Mouse (Mus musculus): ENCODE data around the gene Uroc1. TPM values are rescaled to one million over a fixed set of nuclear protein-coding genes. Genes with fewer than 3 reads are reported as not detected.

The Uroc1 gene
- polyA plus RNA-seq, 1 experiment from 2014 or later, result 1.2 TPM

DNA sequence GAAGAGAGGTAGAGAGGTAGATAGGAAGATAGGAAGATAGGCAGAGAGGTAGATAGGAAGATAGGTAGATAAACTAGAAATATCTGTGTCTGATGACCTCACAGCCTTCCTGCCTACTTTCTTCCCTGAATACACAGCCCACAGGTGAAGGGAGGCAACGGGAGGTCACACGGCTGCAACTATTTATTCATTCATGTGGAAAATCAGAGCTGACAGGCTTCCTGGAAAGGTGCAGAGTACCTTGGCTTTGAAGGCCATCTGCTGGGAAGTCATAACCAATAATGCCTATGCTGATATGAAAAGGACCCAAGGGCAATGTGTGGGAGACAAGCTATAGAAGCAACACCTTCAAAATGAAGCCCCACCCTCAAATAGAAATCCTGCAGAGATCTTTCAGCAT is 9.3 kb downstream of the Uroc1 start:
- Histone ChIP-seq H3K36me3 (ENCODE audit: control insufficient read depth, insufficient read depth, low read length) (no peaks in the 10 kb centered on the region), H3K4me1 (ENCODE audit: control insufficient read depth, insufficient read depth, low read length) (no peaks in the 10 kb centered on the region), H3K27me3 (ENCODE audit: control insufficient read depth, insufficient read depth, low read length) (no peaks in the 10 kb centered on the region), H3K9ac (ENCODE audit: low read length) (no peak overlapping the region), H3K9me3 (replicated peaks; ENCODE audit: control insufficient read depth, low read length) (no peaks in the 10 kb centered on the region), H3K4me2 (ENCODE audit: low read depth, low read length) (no peak overlapping the region), H3K27ac (ENCODE audit: low read length) (no peak overlapping the region), H3K4me3 (replicated peaks; ENCODE audit: low read length) (no peak overlapping the region)
- 65% methylated on average over 2 of the region's 2 CpGs for WGBS
- no peak for ATAC-seq (ENCODE audit: insufficient read depth, low FRiP score)

DNA sequence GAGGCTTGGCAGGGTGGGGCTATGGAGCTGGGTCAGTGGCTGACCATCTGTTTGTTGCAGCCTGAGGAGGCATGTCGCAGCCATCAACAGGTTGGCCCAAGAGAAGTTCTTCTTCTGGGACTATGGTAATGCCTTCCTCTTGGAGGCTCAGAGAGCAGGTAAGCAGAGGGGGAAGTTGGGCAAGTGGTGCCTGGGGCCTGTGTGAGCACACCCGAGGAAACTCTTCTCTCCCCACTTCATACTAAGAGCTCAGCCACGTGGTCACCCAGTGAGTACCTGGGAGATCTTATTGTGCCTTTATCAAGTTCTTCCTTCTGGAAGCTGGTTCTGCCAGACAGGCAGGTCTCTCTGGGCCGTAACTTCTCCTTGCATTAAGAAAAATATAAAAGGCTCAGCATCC is 14.1 kb downstream of the Uroc1 start:
- H3K4me2 ChIP-seq (ENCODE audit: low read depth, low read length), result no peak overlapping the region
- no peaks in the 10 kb centered on the region for H3K27me3 ChIP-seq (ENCODE audit: control insufficient read depth, insufficient read depth, low read length)
- H3K36me3 ChIP-seq (ENCODE audit: control insufficient read depth, insufficient read depth, low read length), result no peaks in the 10 kb centered on the region
- H3K4me1 ChIP-seq (ENCODE audit: control insufficient read depth, insufficient read depth, low read length), result no peaks in the 10 kb centered on the region
- H3K9ac ChIP-seq (ENCODE audit: low read length), result no peak overlapping the region
- ATAC-seq (ENCODE audit: insufficient read depth, low FRiP score), result no peak
- H3K4me3 ChIP-seq (replicated peaks; ENCODE audit: low read length), result no peak overlapping the region
- WGBS, result 68% methylated on average over 4 of the region's 4 CpGs
- 0 out of 2 replicates have a peak overlapping the region, but pooled peaks have one; percentile 9 for H3K27ac ChIP-seq (ENCODE audit: low read length)
- no peaks in the 10 kb centered on the region for H3K9me3 ChIP-seq (replicated peaks; ENCODE audit: control insufficient read depth, low read length)

DNA sequence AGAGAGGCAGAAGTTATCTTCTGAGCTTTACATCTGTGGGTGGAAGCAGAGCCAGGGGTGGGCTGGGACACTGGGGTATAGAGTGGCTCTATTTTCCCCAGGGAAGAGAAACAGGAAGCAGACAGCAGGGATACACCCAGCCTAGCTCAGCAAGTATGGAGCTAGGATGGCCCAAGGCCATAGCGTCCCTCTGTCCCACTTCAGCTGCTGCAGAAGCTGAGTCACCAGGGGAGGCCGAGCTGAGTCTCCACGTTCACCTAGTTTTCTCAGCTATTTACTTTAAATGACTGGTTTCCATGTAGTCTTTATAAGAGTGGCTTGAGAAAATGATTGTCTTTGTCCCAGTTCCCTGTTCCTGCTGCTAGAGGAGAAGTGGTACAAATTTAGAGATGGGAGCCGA is 15.4 kb downstream of the Uroc1 start:
- Histone ChIP-seq H3K4me1 (ENCODE audit: control insufficient read depth, insufficient read depth, low read length) (no peaks in the 10 kb centered on the region), H3K9me3 (replicated peaks; ENCODE audit: control insufficient read depth, low read length) (no peaks in the 10 kb centered on the region), H3K36me3 (ENCODE audit: control insufficient read depth, insufficient read depth, low read length) (no peaks in the 10 kb centered on the region), H3K4me3 (replicated peaks; ENCODE audit: low read length) (no peak overlapping the region), H3K9ac (ENCODE audit: low read length) (no peak overlapping the region), H3K27ac (ENCODE audit: low read length) (no peak overlapping the region), H3K4me2 (ENCODE audit: low read depth, low read length) (no peak overlapping the region), H3K27me3 (ENCODE audit: control insufficient read depth, insufficient read depth, low read length) (no peaks in the 10 kb centered on the region)
- no peak for ATAC-seq (ENCODE audit: insufficient read depth, low FRiP score)
- 68% methylated on average over 4 of the region's 4 CpGs for WGBS

- Histone ChIP-seq H3K27ac (ENCODE audit: low read length) (no peak overlapping the region), H3K4me3 (replicated peaks; ENCODE audit: low read length) (no peak overlapping the region), H3K27me3 (ENCODE audit: control insufficient read depth, insufficient read depth, low read length) (no peaks in the 10 kb centered on the region), H3K36me3 (ENCODE audit: control insufficient read depth, insufficient read depth, low read length) (no peaks in the 10 kb centered on the region), H3K9me3 (replicated peaks; ENCODE audit: control insufficient read depth, low read length) (no peaks in the 10 kb centered on the region), H3K4me2 (ENCODE audit: low read depth, low read length) (no peak overlapping the region), H3K9ac (ENCODE audit: low read length) (no peak overlapping the region), H3K4me1 (ENCODE audit: control insufficient read depth, insufficient read depth, low read length) (no peaks in the 10 kb centered on the region)
- 56% methylated on average over 2 of the region's 2 CpGs for WGBS
- no peak for ATAC-seq (ENCODE audit: insufficient read depth, low FRiP score)
These were observed 16.9 kb downstream of the Uroc1 start for GRCm38 (mm10) chr6:90350011-90350410.

DNA sequence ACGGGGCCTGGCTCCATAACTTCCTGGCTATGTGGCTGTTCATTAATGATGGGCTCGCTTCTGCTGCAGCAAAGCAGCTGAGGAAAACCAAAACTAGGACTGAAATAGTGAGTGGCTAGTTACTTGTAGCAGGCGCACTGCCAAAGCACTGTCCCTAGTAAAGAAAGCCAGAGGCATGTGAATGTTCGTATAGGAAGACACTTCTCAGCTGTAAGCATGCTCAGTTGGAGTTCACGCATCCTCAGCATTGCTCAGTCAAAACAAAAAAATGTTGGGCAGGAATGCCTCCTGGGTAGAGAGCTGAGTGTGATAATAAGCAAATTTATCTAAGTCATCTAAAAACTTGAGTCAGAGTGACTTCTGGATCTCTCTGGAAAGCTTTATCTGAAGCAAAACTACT is 25.1 kb downstream of the Uroc1 start:
- H3K27me3 ChIP-seq (ENCODE audit: control insufficient read depth, insufficient read depth, low read length), result no peaks in the 10 kb centered on the region
- H3K4me3 ChIP-seq (replicated peaks; ENCODE audit: low read length), result no peak overlapping the region
- H3K27ac ChIP-seq (ENCODE audit: low read length), result peak overlapping the region; percentile 2; the same call in 1 of the 2 replicates
- no peak for ATAC-seq (ENCODE audit: insufficient read depth, low FRiP score)
- no peak overlapping the region for H3K9ac ChIP-seq (ENCODE audit: low read length)
- 43% methylated on average over 5 of the region's 5 CpGs for WGBS
- no peaks in the 10 kb centered on the region for H3K9me3 ChIP-seq (replicated peaks; ENCODE audit: control insufficient read depth, low read length)
- H3K4me1 ChIP-seq (ENCODE audit: control insufficient read depth, insufficient read depth, low read length), result peaks cover 23% of the 10 kb centered on the region
- H3K36me3 ChIP-seq (ENCODE audit: control insufficient read depth, insufficient read depth, low read length), result no peaks in the 10 kb centered on the region
- no peak overlapping the region for H3K4me2 ChIP-seq (ENCODE audit: low read depth, low read length)

GRCm38 (mm10) chr6:90359445-90359844 is 26.4 kb downstream of the Uroc1 start:
- no peak overlapping the region for H3K4me3 ChIP-seq (replicated peaks; ENCODE audit: low read length)
- no peaks in the 10 kb centered on the region for H3K36me3 ChIP-seq (ENCODE audit: control insufficient read depth, insufficient read depth, low read length)
- WGBS, result 69% methylated on average over 2 of the region's 2 CpGs
- no peaks in the 10 kb centered on the region for H3K27me3 ChIP-seq (ENCODE audit: control insufficient read depth, insufficient read depth, low read length)
- no peak for ATAC-seq (ENCODE audit: insufficient read depth, low FRiP score)
- peak overlapping the region; percentile 68; the same call in 1 of the 2 replicates for H3K27ac ChIP-seq (ENCODE audit: low read length)
- no peaks in the 10 kb centered on the region for H3K9me3 ChIP-seq (replicated peaks; ENCODE audit: control insufficient read depth, low read length)
- peaks cover 23% of the 10 kb centered on the region for H3K4me1 ChIP-seq (ENCODE audit: control insufficient read depth, insufficient read depth, low read length)
- no peak overlapping the region for H3K4me2 ChIP-seq (ENCODE audit: low read depth, low read length)
- H3K9ac ChIP-seq (ENCODE audit: low read length), result no peak overlapping the region

DNA sequence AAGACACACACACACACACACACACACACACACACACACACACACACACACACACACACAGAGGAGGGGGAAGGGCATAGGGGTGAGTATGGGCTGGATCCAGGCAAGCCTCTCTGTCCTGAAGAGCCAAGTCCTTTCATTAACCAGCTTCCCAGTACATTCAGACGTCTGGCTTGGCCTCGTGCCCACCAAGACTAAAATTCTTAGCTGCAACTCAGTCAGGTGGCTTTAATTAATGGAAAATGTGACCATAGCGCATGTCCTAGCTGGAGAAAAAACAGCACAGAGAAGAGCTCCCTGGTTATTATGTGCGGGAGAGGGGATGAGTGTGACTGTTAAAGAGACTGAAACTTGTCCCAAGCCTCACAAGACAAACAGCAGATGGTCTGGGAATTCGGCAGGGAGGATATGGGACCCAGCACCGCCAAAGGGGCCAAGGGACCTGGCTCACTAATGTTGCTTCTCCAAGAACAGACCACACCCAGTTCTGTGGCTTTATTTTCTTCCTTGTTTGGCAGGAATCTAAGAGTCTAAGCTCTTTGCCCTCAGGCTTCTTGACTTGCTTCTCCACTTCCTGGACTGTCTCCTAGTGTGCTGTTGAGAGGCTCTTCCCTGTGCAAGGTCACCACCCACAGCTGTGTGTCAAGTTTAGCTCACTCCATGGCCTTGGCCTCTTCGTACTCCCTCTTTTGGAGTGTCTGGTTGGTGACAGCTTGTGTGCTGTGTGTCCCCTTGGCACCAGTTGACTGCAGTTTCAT is 27.1 kb downstream of the Uroc1 start:
- no peaks in the 10 kb centered on the region for H3K27me3 ChIP-seq (ENCODE audit: control insufficient read depth, insufficient read depth, low read length)
- no peak overlapping the region for H3K4me3 ChIP-seq (replicated peaks; ENCODE audit: low read length)
- WGBS, result 29% methylated on average over 7 of the region's 7 CpGs
- H3K4me1 ChIP-seq (ENCODE audit: control insufficient read depth, insufficient read depth, low read length), result peaks cover 23% of the 10 kb centered on the region
- H3K36me3 ChIP-seq (ENCODE audit: control insufficient read depth, insufficient read depth, low read length), result no peaks in the 10 kb centered on the region
- H3K9ac ChIP-seq (ENCODE audit: low read length), result no peak overlapping the region
- H3K4me2 ChIP-seq (ENCODE audit: low read depth, low read length), result peak overlapping the region; percentile 19; the same call in 1 of the 2 replicates
- H3K9me3 ChIP-seq (replicated peaks; ENCODE audit: control insufficient read depth, low read length), result no peaks in the 10 kb centered on the region
- peak overlapping the region; percentile 68 for H3K27ac ChIP-seq (ENCODE audit: low read length)
- peak; percentile 59 for ATAC-seq (ENCODE audit: insufficient read depth, low FRiP score)

GRCm38 (mm10) chr6:90360922-90361614 is 28.0 kb downstream of the Uroc1 start:
- 67% methylated on average over 6 of the region's 6 CpGs for whole genome bisulfite sequencing
- H3K27me3 ChIP-seq (ENCODE audit: control insufficient read depth, insufficient read depth, low read length), result no peaks in the 10 kb centered on the region
- no peak overlapping the region for H3K9ac ChIP-seq (ENCODE audit: low read length)
- H3K9me3 ChIP-seq (replicated peaks; ENCODE audit: control insufficient read depth, low read length), result no peaks in the 10 kb centered on the region
- no peak overlapping the region for H3K4me2 ChIP-seq (ENCODE audit: low read depth, low read length)
- H3K4me1 ChIP-seq (ENCODE audit: control insufficient read depth, insufficient read depth, low read length), result peaks cover 23% of the 10 kb centered on the region
- no peak for ATAC-seq (ENCODE audit: insufficient read depth, low FRiP score)
- H3K4me3 ChIP-seq (replicated peaks; ENCODE audit: low read length), result no peak overlapping the region
- no peaks in the 10 kb centered on the region for H3K36me3 ChIP-seq (ENCODE audit: control insufficient read depth, insufficient read depth, low read length)
- H3K27ac ChIP-seq (ENCODE audit: low read length), result peak overlapping the region; percentile 68

DNA sequence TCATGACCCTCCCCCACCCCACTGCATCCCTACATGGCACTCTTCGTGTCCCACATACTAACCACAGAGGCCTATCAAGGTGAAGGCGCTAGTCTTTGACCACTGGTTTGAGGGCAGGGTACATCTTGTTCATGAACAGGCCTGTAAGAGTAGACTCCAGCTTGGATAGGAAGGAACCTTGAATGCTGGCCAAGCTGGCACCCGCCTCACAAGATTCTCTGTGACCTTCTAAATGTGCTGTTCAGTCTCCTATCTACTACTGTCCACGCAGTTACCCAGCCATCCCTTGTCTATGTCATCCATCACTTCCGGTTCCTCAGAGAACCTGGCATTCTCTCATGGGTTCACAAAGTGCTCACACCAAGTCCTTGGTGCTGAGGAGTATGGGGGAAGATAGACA is 30.2 kb downstream of the Uroc1 start:
- WGBS, result 79% methylated on average over 5 of the region's 5 CpGs
- Histone ChIP-seq H3K4me3 (replicated peaks; ENCODE audit: low read length) (no peak overlapping the region), H3K27me3 (ENCODE audit: control insufficient read depth, insufficient read depth, low read length) (no peaks in the 10 kb centered on the region), H3K27ac (ENCODE audit: low read length) (no peak overlapping the region), H3K36me3 (ENCODE audit: control insufficient read depth, insufficient read depth, low read length) (no peaks in the 10 kb centered on the region), H3K4me2 (ENCODE audit: low read depth, low read length) (no peak overlapping the region), H3K4me1 (ENCODE audit: control insufficient read depth, insufficient read depth, low read length) (peaks cover 20% of the 10 kb centered on the region), H3K9me3 (replicated peaks; ENCODE audit: control insufficient read depth, low read length) (no peaks in the 10 kb centered on the region), H3K9ac (ENCODE audit: low read length) (no peak overlapping the region)
- ATAC-seq (ENCODE audit: insufficient read depth, low FRiP score), result no peak

Measured in stomach, embryonic 16.5 days (tissue).